Mouse (Mus musculus): Measurements from ENCODE around the gene Dkk2.
"Not testable (repeated sequence)": the region's sequence is repeated elsewhere in the genome, so short reads cannot be mapped to it uniquely, and the experiment has no call there.

The Dkk2 gene

GRCm38 (mm10) chr3:132085112-132085822 is at the start of gene Dkk2:
Gene Dkk2, plus strand, starts transcription at chr3:132085292.
- DNase-seq, result peak; percentile 54 to 71

DNA sequence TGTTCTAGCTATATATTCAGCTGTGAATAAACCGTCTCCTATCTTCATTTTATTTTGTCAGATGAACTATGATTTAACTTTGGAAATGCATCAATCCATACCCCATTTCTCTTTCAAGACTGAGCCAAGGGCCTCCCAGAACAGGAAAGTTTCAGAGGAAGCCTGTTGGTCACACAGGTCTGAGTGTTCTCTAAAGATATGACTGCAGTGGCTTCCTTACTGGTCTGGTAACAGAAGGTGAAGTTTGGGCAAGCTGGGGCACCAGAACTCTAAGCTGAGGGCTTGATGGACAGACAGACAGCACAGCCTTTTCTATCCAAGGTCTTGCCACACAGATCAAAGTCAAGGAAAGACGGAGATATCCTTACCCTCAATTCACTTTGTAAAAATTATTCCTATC is 48.4 kb upstream of the Dkk2 start:
- no peak for DNase-seq

GRCm38 (mm10) chr3:132037670-132038069 is 47.4 kb upstream of the Dkk2 start:
- no peak for DNase-seq

GRCm38 (mm10) chr3:132040066-132040465 is 45.0 kb upstream of the Dkk2 start:
- no peak for DNase-seq

GRCm38 (mm10) chr3:132050884-132051457 is 34.1 kb upstream of the Dkk2 start:
- no peak for DNase-seq

DNA sequence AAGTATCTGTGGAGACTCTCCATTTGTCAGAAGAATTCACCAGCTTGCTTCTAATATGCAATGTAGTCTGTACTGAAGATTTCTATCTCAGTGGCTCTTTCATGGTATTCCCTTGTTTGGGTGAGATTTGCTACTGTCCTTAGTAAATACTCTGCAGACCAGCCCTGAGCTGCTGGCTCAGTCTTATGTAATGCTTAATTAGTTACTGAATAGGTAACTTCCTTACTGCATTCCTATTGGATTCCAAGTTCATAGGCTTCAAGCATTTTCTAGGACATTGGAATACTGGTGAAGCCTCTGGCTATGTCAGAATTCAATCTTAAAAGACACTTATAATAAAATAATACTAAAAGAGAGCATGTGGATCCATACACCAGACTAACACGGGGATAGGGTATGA is 22.3 kb upstream of the Dkk2 start:
- DNase-seq, result not testable (repeated sequence)

GRCm38 (mm10) chr3:132063374-132063773 is 21.7 kb upstream of the Dkk2 start:
- DNase-seq, result no peak

- DNase-seq, result no peak
Measured at GRCm38 (mm10) chr3:132063966-132064365, 21.1 kb upstream of the Dkk2 start.

DNA sequence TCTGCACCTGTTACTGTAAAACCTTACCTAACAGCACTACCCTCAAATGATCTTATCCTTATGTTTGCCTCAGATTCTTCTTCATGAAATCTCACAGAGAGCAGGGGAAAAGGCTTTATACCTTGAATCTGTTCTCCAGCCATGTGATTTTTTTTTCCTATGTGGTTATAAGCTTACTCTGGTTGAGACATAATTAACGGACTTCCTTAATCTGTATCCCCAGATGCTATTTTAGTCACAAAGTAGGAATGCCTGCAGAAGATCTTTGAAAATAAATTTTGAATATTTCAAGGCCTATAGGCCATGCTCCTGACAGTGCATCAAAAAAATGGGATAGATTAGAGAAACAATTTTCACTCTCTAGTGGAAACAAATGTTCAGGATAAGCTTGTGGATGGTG is 20.2 kb upstream of the Dkk2 start:
- no peak for DNase-seq

DNA sequence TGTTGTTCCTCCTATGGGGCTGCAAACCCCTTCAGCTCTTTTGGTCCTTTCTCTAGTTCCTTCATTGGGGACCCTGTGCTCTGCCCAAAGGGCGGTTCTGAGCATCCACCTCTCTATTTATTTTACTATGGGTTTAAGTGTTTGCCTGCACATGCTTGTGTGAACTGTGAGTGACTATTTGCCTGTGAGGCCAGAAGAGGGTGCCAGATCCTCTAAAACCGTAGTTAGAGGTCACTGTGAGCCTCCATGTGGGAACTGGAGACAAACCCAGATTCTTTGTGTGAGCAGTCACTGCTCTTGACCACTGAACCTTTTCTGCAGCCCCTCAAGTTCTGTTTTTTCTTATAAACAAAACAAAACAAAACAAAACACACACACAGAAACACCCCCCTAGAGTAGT is 14.1 kb upstream of the Dkk2 start:
- peak in 1 of 2 experiments; percentile 24 for DNase-seq

DNA sequence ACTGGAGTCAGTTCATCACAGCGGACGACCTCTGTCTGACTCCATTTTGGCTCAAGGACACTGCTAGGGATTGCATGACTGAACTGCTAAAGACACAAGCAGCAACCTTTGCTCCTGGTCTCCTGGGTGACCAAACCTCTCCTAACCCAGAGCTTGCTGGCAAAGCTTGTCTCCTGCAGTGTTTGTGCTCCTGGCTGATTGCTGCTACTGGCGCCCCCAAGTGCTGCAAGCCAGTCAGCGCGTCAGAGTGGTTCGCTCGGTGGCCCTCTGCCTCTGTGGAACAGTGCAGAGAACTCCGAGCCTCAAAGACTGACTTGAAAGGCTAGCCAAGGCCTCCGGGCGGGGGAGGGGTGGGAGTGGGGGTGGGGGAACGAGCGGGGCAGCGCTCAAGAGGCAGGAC is 1.1 kb upstream of the Dkk2 start:
- DNase-seq, result peak; percentile 79 to 88

DNA sequence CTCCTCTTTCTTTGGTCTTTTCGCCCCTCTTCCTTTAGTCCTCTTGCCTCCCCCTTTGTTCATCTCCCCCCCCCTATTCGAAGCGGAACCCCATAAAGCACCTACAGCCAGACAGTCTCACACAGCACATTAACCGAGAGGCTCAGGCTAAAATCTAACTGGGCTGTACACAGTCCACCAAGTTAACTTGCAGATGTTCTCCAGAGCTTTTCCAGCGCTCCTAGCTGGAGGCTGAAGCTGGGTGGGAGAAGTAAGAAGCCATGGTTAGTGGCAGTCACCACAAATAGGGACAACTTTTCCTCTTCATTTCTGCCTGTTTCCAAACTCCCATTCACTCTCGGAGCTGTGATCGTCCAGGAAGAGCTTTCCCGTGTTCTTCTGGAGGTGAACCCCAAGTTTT is 412 bp upstream of the Dkk2 start:
- peak; percentile 13 to 29 for DNase-seq

DNA sequence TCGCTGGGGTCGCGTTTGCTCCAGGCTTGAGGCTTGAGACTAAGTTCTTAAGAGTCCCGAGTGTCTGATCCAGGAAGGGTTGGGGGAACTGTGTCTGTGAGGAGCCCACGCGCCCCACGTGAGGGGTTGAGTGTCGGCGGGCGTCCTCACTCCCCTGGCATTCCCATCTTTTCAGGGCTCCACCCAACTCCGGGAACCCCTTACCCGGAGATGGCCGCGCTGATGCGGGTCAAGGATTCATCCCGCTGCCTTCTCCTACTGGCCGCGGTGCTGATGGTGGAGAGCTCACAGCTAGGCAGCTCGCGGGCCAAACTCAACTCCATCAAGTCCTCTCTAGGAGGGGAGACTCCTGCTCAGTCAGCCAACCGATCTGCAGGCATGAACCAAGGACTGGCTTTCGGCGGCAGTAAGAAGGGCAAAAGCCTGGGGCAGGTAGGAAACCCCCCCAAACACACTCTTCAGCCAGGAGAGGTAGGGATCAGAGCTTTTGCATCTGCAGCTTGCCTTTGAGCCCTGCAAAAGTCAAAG is 795 bp downstream of the Dkk2 start:
- DNase-seq, result peak; percentile 34 to 56

- no peak for DNase-seq
Measured at GRCm38 (mm10) chr3:132086461-132086860, 1.4 kb downstream of the Dkk2 start.

DNA sequence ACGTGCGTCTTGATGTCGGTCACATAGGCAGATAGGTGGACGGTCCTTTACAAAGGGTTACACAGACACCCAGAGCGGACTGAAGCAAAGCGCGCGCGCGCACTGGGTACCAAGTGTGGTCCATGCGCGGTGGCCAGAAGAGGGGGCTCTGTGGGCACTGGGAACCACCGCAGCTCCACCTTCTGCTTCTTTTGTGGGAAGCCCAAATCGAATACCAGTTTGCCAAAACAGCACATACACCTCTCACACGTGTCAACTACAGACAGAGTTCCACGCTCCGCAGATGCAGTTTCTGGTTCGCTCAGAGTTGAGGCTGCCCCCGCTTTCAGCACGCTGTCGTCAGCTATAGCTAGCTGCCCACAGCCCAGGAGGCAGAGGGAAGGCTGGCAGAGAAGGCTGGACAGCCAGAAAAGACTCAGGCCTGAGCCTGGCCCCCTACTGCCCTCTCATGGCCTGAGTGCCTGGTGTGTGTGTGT is 2.0 kb downstream of the Dkk2 start:
- DNase-seq, result peak; percentile 63 to 74

DNA sequence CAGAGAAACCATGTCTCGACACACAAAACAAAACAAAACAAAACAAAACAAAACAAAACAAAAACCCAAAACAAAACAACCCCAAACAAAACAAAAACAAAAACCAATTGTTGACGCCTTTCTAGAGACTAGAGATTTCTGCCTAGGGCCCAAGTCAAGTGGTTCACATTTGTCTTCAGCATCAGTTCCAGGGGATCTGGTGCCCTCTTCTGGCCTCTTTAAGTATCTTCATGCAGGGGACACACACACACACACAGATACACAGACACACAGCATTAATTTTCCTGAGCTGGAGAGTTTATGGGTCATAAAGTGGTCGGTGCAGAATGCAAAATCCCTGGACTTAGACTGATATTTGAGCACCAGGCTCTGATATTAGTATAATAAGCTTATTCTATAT is 7.9 kb downstream of the Dkk2 start:
- no peak for DNase-seq

DNA sequence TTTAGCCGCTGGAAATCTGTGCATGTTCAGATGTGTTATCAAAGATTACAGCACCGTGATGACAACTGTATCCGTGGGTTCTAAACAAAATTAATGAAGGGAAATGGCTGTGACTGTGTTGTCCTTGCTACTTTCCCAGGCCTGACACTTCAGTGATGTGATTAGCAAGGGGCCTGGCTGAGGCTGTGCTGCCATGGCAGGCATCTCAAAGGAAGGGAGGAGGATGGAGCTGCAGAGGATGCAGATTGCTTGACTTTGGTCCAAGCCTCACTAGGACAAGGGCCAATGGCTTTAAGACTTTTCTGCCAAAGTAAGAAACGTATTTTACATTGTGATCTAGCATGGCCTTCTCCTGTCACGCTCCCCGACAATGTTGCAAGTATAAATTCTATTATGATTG is 11.2 kb downstream of the Dkk2 start:
- peak; percentile 47 to 56 for DNase-seq

GRCm38 (mm10) chr3:132100746-132101145 is 15.7 kb downstream of the Dkk2 start:
- no peak for DNase-seq

GRCm38 (mm10) chr3:132103020-132103419 is 17.9 kb downstream of the Dkk2 start:
- no peak for DNase-seq

GRCm38 (mm10) chr3:132103454-132103853 is 18.4 kb downstream of the Dkk2 start:
- no peak for DNase-seq

DNA sequence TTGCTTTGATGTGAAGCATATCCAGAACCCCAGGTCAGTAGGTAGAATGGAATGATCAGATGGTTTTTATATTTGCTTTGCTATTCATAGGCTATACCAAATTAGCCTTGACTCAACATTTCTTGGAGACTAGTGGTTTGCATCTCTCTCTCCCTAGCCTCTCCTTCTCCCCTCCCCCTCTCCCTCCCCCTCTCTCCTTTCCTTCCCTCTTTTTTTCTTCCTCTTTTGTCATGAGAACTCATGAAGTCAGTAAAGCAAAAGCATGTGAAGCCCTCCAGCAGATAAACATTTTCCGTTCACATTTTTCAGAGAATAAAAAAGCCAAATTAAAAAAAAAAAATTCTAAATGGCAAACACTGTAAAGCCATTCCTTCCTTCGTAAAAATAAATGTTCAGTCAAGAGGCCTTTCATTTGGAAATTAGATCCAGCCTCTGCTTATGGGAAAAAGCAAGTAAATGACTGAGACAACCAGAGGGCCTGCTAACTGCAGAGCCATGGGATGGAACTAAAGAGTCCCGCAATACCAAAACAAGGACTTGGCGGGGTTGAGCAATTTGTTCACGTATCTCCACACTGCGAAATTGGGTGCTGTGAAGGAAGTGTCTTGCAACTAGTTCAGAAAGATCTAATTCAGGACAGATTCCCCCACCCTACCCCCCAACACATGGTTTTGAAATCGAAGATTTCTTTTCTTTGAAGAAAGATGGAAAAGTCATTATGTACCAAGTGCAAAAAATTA is 30.9 kb downstream of the Dkk2 start:
- no peak for DNase-seq

DNA sequence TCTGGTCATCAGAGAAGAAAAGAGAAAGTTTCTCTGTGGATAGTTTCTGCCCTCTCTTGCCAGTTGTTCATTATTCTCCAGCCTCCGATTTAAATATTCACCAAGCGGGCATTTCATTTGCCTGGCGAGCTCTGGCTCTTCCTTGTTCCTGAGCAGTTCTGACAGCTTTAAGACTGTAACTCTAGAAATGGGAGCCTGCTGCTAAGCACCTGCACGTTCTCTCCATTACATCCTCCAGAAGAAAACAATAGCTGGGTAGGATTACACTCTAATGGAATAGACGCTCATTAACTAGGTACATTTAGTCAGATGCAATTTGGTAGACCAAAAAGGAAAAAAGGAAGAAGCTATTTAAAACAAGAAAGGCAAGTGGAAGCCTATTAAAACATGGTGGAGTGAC is 36.3 kb downstream of the Dkk2 start:
- DNase-seq, result no peak

- no peak for DNase-seq
Measured at GRCm38 (mm10) chr3:132122581-132122980, 37.5 kb downstream of the Dkk2 start.

Data from kidney, postnatal 4 days (tissue).